Mouse (Mus musculus) Patski (cell line): ENCODE data around the gene Tnnt3. TPM values are rescaled to one million over a fixed set of nuclear protein-coding genes. Genes with fewer than 3 reads are reported as not detected.

ENCODE experiments used
- ATAC-seq: fragments of 100-300 bp; one replicate; pipeline ENCODE4 v1.8.0; 2021
- CTCF ChIA-PET: fragments of 350-600 bp; sonication (Branson Sonifier 250); formaldehyde crosslinking; loops from one replicate; lab custom pipeline; 2022; ENCODE audit warnings: inconsistent platforms; lab: Charles Lee
- POLR2A ChIA-PET: fragments of 350-600 bp; sonication (Branson Sonifier 250); formaldehyde crosslinking; loops from one replicate; lab custom pipeline; 2022; ENCODE audit warnings: antibody characterized with exemption, inconsistent platforms; lab: Charles Lee
- DNase-seq: peaks from one replicate; pipeline ENCODE4 v3.0.0-alpha.2; 2011; ENCODE audit warnings: low read depth, low spot score
- H3K27me3 ChIP-seq: fragments of 371-371 bp; one replicate; pipeline ENCODE4 v1.5.1; 2021
- CTCF ChIP-seq: fragments of 100-300 bp; IDR thresholded peaks from one replicate; pipeline ENCODE4 v1.5.1; 2021
- in situ Hi-C: fragments of 300-500 bp; cut with MboI; formaldehyde crosslinking; loops from 3 replicates; pipeline ENCODE4 v1.11.1; 2018; ENCODE audit warnings: low pct_unique_long_range_greater_than_20kb, mixed read lengths
- polyA plus RNA-seq: library from polyadenylated mRNA; unstranded; gene quantifications from one replicate; pipeline ENCODE4 v1.2.3, GENCODE M21; 2021

Tnnt3 gene
- polyA plus RNA-seq = 0.22 TPM

- no peak for DNase-seq
- no peak for TF ChIP-seq CTCF
- POLR2A ChIA-PET = no interaction called here
- ATAC-seq = no peak
- H3K27me3 ChIP-seq = no peaks in the 10 kb centered on the region
- in situ Hi-C loops = loop anchor here (5.0 kb wide), 2 partner anchors 56 to 161 kb away; partner anchors contain the start of gene Tnni2
- CTCF ChIA-PET = interaction anchor here (1.4 to 1.7 kb wide), 2 partner anchors 17 to 181 kb away, joined by 3 to 6 read pairs; no protein-coding TSS in a partner anchor
Measured at GRCm38 (mm10) chr7:142498575-142498974, at the start of gene Tnnt3. TSS of gene Tnnt3 (plus strand) at chr7:142498836.

GRCm38 (mm10) chr7:142449038-142449617 lies 49.5 kb upstream of the Tnnt3 start:
- DNase-seq (no peak), ATAC-seq (no peak)
- POLR2A ChIA-PET = no interaction called here
- in situ Hi-C loops = no loop called here
- CTCF ChIA-PET = interaction anchor here (0.9 to 1.7 kb wide), 3 partner anchors 9 to 48 kb away, joined by 3 to 5 read pairs (median 4); no protein-coding TSS in a partner anchor
- H3K27me3 ChIP-seq = no peaks in the 10 kb centered on the region
- no peak for TF ChIP-seq CTCF

GRCm38 (mm10) chr7:142454706-142455105 lies 43.9 kb upstream of the Tnnt3 start:
- ChIA-PET POLR2A (no interaction called here), CTCF (interaction anchor here (0.5 kb wide), 1 partner anchor 88 kb away, joined by 3 read pairs; no protein-coding TSS in a partner anchor)
- H3K27me3 ChIP-seq = no peaks in the 10 kb centered on the region
- no peak for ATAC-seq
- no peak for TF ChIP-seq CTCF
- no peak for DNase-seq
- in situ Hi-C loops = no loop called here

GRCm38 (mm10) chr7:142455251-142455650 lies 43.4 kb upstream of the Tnnt3 start:
- no peaks in the 10 kb centered on the region for H3K27me3 ChIP-seq
- in situ Hi-C loops = no loop called here
- CTCF ChIA-PET = interaction anchor here (0.5 kb wide), 1 partner anchor 88 kb away, joined by 3 read pairs; no protein-coding TSS in a partner anchor
- POLR2A ChIA-PET = interaction anchor here (0.8 kb wide), 1 partner anchor 26 kb away, joined by 5 read pairs; no protein-coding TSS in a partner anchor
- no peak for TF ChIP-seq CTCF
- DNase-seq (no peak), ATAC-seq (no peak)

GRCm38 (mm10) chr7:142456806-142457205 lies 41.8 kb upstream of the Tnnt3 start:
- POLR2A ChIA-PET = interaction anchor here (0.6 to 1.0 kb wide), 3 partner anchors 12 to 53 kb away, joined by 3 read pairs; no protein-coding TSS in a partner anchor
- in situ Hi-C loops = no loop called here
- CTCF ChIA-PET = interaction anchor here (1.1 to 2.1 kb wide), 3 partner anchors 14 to 21 kb away, joined by 3 to 6 read pairs (median 3); no protein-coding TSS in a partner anchor
- no peak for ATAC-seq
- no peak for TF ChIP-seq CTCF
- DNase-seq = no peak
- H3K27me3 ChIP-seq = no peaks in the 10 kb centered on the region

- ChIA-PET POLR2A (interaction anchor here (0.6 to 1.0 kb wide), 4 partner anchors 12 to 103 kb away, joined by 3 to 6 read pairs (median 4); no protein-coding TSS in a partner anchor), CTCF (interaction anchor here (0.7 to 2.1 kb wide), 4 partner anchors 13 to 123 kb away, joined by 3 to 6 read pairs (median 3); no protein-coding TSS in a partner anchor)
- ATAC-seq (no peak), DNase-seq (no peak)
- no peaks in the 10 kb centered on the region for H3K27me3 ChIP-seq
- TF ChIP-seq CTCF = no peak
- in situ Hi-C loops = no loop called here
Measured at GRCm38 (mm10) chr7:142457227-142457811, 41.3 kb upstream of the Tnnt3 start.

- POLR2A ChIA-PET = interaction anchor here (0.9 to 1.0 kb wide), 2 partner anchors 11 to 25 kb away, joined by 3 to 6 read pairs; no protein-coding TSS in a partner anchor
- in situ Hi-C loops = no loop called here
- DNase-seq (no peak), ATAC-seq (no peak)
- H3K27me3 ChIP-seq = no peaks in the 10 kb centered on the region
- TF ChIP-seq CTCF = no peak
- CTCF ChIA-PET = interaction anchor here (0.7 to 2.1 kb wide), 2 partner anchors 22 to 122 kb away, joined by 3 to 6 read pairs; no protein-coding TSS in a partner anchor
Measured at GRCm38 (mm10) chr7:142458026-142458425, 40.6 kb upstream of the Tnnt3 start.

GRCm38 (mm10) chr7:142458676-142459298 lies 39.8 kb upstream of the Tnnt3 start:
- ATAC-seq = no peak
- TF ChIP-seq CTCF = no peak
- H3K27me3 ChIP-seq = no peaks in the 10 kb centered on the region
- in situ Hi-C loops = no loop called here
- POLR2A ChIA-PET = interaction anchor here (0.6 kb wide), 2 partner anchors 43 to 92 kb away, joined by 3 read pairs; no protein-coding TSS in a partner anchor
- CTCF ChIA-PET = no interaction called here
- DNase-seq = no peak

- in situ Hi-C loops = no loop called here
- H3K27me3 ChIP-seq = no peaks in the 10 kb centered on the region
- POLR2A ChIA-PET = interaction anchor here (0.8 kb wide), 1 partner anchor 62 kb away, joined by 3 read pairs; no protein-coding TSS in a partner anchor
- ATAC-seq (no peak), DNase-seq (no peak)
- TF ChIP-seq CTCF = no peak
- CTCF ChIA-PET = no interaction called here
Measured at GRCm38 (mm10) chr7:142459299-142459691, 39.3 kb upstream of the Tnnt3 start.

GRCm38 (mm10) chr7:142460636-142461077 lies 38.0 kb upstream of the Tnnt3 start, which contains the start of gene Lsp1:
TSS of gene Lsp1 (plus strand) at chr7:142460809.
- H3K27me3 ChIP-seq = no peaks in the 10 kb centered on the region
- POLR2A ChIA-PET = no interaction called here
- CTCF ChIA-PET = interaction anchor here (0.6 to 1.9 kb wide), 3 partner anchors 9 to 27 kb away, joined by 3 to 4 read pairs (median 3); no protein-coding TSS in a partner anchor
- no peak for DNase-seq
- in situ Hi-C loops = no loop called here
- no peak for TF ChIP-seq CTCF
- ATAC-seq = no peak
